Mouse (Mus musculus) Muller cell, postnatal 12 days (primary cell): ENCODE measurements around the gene Lmnb2.

Experiments used
- DNase-seq: peaks from one replicate; pipeline ENCODE4 v3.0.0-alpha.2; 2015; ENCODE audit errors: inconsistent ontology term

The Lmnb2 gene

GRCm38 (mm10) chr10:80855749-80856073, 62.3 kb downstream of the Lmnb2 start:
- DNase-seq, result no peak

GRCm38 (mm10) chr10:80854913-80855748, 62.9 kb downstream of the Lmnb2 start, which contains the start of the genes Lsm7 and Sppl2b:
TSS of gene Lsm7 (minus strand) at chr10:80855209.
TSS of gene Sppl2b (plus strand) at chr10:80855275.
- DNase-seq, result peak; percentile 96
